Comparison of ENCODE assay signal across 8 mouse cellular contexts in the genomic region with DNA sequence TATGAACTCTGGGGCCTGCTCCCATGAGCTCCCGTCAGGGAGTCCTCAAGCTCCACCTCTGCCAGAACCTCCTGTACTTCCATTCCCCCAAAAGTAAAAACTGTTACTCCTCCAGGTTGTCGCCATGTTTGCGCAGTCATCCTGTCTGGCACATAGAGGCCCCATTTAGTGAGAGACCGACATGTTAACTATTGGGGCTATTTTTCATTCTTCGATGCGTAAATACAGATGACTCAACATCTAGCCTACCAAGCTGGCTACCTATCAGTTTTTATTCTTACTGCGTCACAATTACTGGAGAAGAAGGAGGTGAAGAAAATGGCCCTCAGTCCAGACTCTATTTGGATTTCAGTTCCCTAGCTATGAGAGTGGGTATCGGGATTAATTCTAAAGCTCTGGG.
A peak's percentile ranks its signal among the peaks of the same experiment; 100 is the strongest.
DNase-seq lines count a peak whose midpoint lies in the region; ATAC-seq and TF ChIP-seq lines count a peak whose summit lies in the region.

No protein-coding gene starts in this region.

- peak overlapping the region; percentile 83 for H3K4me2 ChIP-seq in heart, postnatal 0 days (ENCODE audit: low read depth, low read length)
- H3K4me2 ChIP-seq in midbrain, embryonic 11.5 days, result peak overlapping the region; percentile 100

- peak; percentile 53 for DNase-seq in kidney, adult 9 months
- no peak for DNase-seq in kidney, postnatal 36 days
- peak; percentile 18 for DNase-seq in MN1 (ENCODE audit: low spot score)
- DNase-seq in heart, postnatal 0 days (ENCODE audit: low spot score), result no peak
- DNase-seq in midbrain, embryonic 11.5 days (ENCODE audit: low spot score, missing footprints), result peak; percentile 89
- DNase-seq in urinary bladder, postnatal 14 days (ENCODE audit: low spot score), result no peak
- DNase-seq in gastrocnemius, postnatal 36 days, result no peak
- no peak for DNase-seq in cerebellum, postnatal 4 days (ENCODE audit: low spot score in 2 of 2)

- intact Hi-C loops in gastrocnemius, postnatal 36 days (cut with DNase I), result loop anchor here (5.0 kb wide), 1 partner anchor 102 kb away; no protein-coding TSS in a partner anchor

- peaks cover 6% of the 10 kb centered on the region; the same call in 1 of the 2 replicates for H3K4me1 ChIP-seq in heart, postnatal 0 days (ENCODE audit: control insufficient read depth, insufficient read depth)
- H3K4me1 ChIP-seq in midbrain, embryonic 11.5 days (ENCODE audit: control insufficient read depth, insufficient read depth, low read length), result peaks cover 17% of the 10 kb centered on the region

- H3K9ac ChIP-seq in heart, postnatal 0 days (replicated peaks; ENCODE audit: low read depth, low read length), result no peak overlapping the region
- no peak overlapping the region for H3K9ac ChIP-seq in midbrain, embryonic 11.5 days (ENCODE audit: low read length)

- no peak for TF ChIP-seq CTCF in heart, postnatal 0 days (IDR thresholded peaks at IDR 0.05; ENCODE audit: low read depth)

- no peak for ATAC-seq in heart, postnatal 0 days (ENCODE audit: insufficient read depth, low read depth)
- no peak for ATAC-seq in midbrain, embryonic 11.5 days (ENCODE audit: low FRiP score)

- WGBS in heart, postnatal 0 days, result 84% methylated on average over 8 of the region's 8 CpGs
- WGBS in midbrain, embryonic 11.5 days, result 71% methylated on average over 8 of the region's 8 CpGs

- no peaks in the 10 kb centered on the region for H3K36me3 ChIP-seq in heart, postnatal 0 days (replicated peaks; ENCODE audit: control insufficient read depth, insufficient read depth, low read length)
- H3K36me3 ChIP-seq in midbrain, embryonic 11.5 days (ENCODE audit: control insufficient read depth, insufficient read depth, low read length), result no peaks in the 10 kb centered on the region

- H3K9me3 ChIP-seq in heart, postnatal 0 days (replicated peaks; ENCODE audit: control insufficient read depth, low read length), result no peaks in the 10 kb centered on the region
- no peaks in the 10 kb centered on the region for H3K9me3 ChIP-seq in midbrain, embryonic 11.5 days (ENCODE audit: control insufficient read depth, low read length)

- H3K4me3 ChIP-seq in heart, postnatal 0 days (ENCODE audit: low read depth, low read length), result peak overlapping the region; percentile 60; the same call in 1 of the 2 replicates
- H3K4me3 ChIP-seq in midbrain, embryonic 11.5 days (ENCODE audit: low read depth, low read length), result peak overlapping the region; percentile 64

- no peak overlapping the region for H3K27ac ChIP-seq in heart, postnatal 0 days (ENCODE audit: low read depth)
- H3K27ac ChIP-seq in midbrain, embryonic 11.5 days (ENCODE audit: low read depth, low read length), result no peak overlapping the region

- TF ChIP-seq EP300 in heart, postnatal 0 days (IDR thresholded peaks at IDR 0.05; ENCODE audit: low read depth), result no peak

- peaks cover 20% of the 10 kb centered on the region for H3K27me3 ChIP-seq in heart, postnatal 0 days (ENCODE audit: control insufficient read depth, insufficient read depth, low read length)
- peaks cover 53% of the 10 kb centered on the region for H3K27me3 ChIP-seq in midbrain, embryonic 11.5 days (ENCODE audit: control insufficient read depth, insufficient read depth, low read length)

Comparison
In these comparisons a context has a peak if more than half of its experiments do, and no peak if none do; other contexts are left out.
1. DNase-seq: peak in kidney, adult 9 months (single experiment), MN1 (single experiment) and midbrain, embryonic 11.5 days (single experiment); none in kidney, postnatal 36 days (0 of 2), heart, postnatal 0 days (single experiment), urinary bladder, postnatal 14 days (single experiment), gastrocnemius, postnatal 36 days (0 of 2) and cerebellum, postnatal 4 days (0 of 2).